Mouse (Mus musculus): ENCODE data around the gene Trpm3. TPM values are rescaled to one million over a fixed set of nuclear protein-coding genes. Genes with fewer than 3 reads are reported as not detected.
A peak's percentile ranks its signal among the peaks of the same experiment; 100 is the strongest.

Trpm3 gene
- total RNA-seq, 1 experiment from 2014 or later, result not detected

GRCm38 (mm10) chr19:22448340-22449288, 309.8 kb downstream of the Trpm3 start:
- no peak for ATAC-seq (replicated peaks in 1 of 2; ENCODE audit: insufficient read depth in 1 of 2, low FRiP score in 2 of 2, low TSS enrichment in 1 of 2, low read depth in 1 of 2, poor library complexity in 2 of 2, severe bottlenecking in 2 of 2)

GRCm38 (mm10) chr19:22451290-22451689, 312.4 kb downstream of the Trpm3 start:
- no peak for ATAC-seq (replicated peaks in 1 of 2; ENCODE audit: insufficient read depth in 1 of 2, low FRiP score in 2 of 2, low TSS enrichment in 1 of 2, low read depth in 1 of 2, poor library complexity in 2 of 2, severe bottlenecking in 2 of 2)

GRCm38 (mm10) chr19:22456935-22457334, 318.1 kb downstream of the Trpm3 start:
- ATAC-seq (replicated peaks in 1 of 2; ENCODE audit: insufficient read depth in 1 of 2, low FRiP score in 2 of 2, low TSS enrichment in 1 of 2, low read depth in 1 of 2, poor library complexity in 2 of 2, severe bottlenecking in 2 of 2), result no peak

- no peak for ATAC-seq (replicated peaks in 1 of 2; ENCODE audit: insufficient read depth in 1 of 2, low FRiP score in 2 of 2, low TSS enrichment in 1 of 2, low read depth in 1 of 2, poor library complexity in 2 of 2, severe bottlenecking in 2 of 2)
Observed at GRCm38 (mm10) chr19:22462043-22462442, 323.2 kb downstream of the Trpm3 start.

GRCm38 (mm10) chr19:22463506-22463905, 324.7 kb downstream of the Trpm3 start:
- no peak for ATAC-seq (replicated peaks in 1 of 2; ENCODE audit: insufficient read depth in 1 of 2, low FRiP score in 2 of 2, low TSS enrichment in 1 of 2, low read depth in 1 of 2, poor library complexity in 2 of 2, severe bottlenecking in 2 of 2)

- no peak for ATAC-seq (replicated peaks in 1 of 2; ENCODE audit: insufficient read depth in 1 of 2, low FRiP score in 2 of 2, low TSS enrichment in 1 of 2, low read depth in 1 of 2, poor library complexity in 2 of 2, severe bottlenecking in 2 of 2)
Observed at GRCm38 (mm10) chr19:22469608-22470007, 330.8 kb downstream of the Trpm3 start.

- ATAC-seq (replicated peaks in 1 of 2; ENCODE audit: insufficient read depth in 1 of 2, low FRiP score in 2 of 2, low TSS enrichment in 1 of 2, low read depth in 1 of 2, poor library complexity in 2 of 2, severe bottlenecking in 2 of 2), result no peak
Observed at GRCm38 (mm10) chr19:22473030-22473712, 334.3 kb downstream of the Trpm3 start.

- no peak for ATAC-seq (replicated peaks in 1 of 2; ENCODE audit: insufficient read depth in 1 of 2, low FRiP score in 2 of 2, low TSS enrichment in 1 of 2, low read depth in 1 of 2, poor library complexity in 2 of 2, severe bottlenecking in 2 of 2)
Observed at GRCm38 (mm10) chr19:22478295-22478989, 339.6 kb downstream of the Trpm3 start.

- ATAC-seq (replicated peaks in 1 of 2; ENCODE audit: insufficient read depth in 1 of 2, low FRiP score in 2 of 2, low TSS enrichment in 1 of 2, low read depth in 1 of 2, poor library complexity in 2 of 2, severe bottlenecking in 2 of 2), result no peak
Observed at GRCm38 (mm10) chr19:22503469-22503868, 364.6 kb downstream of the Trpm3 start.

GRCm38 (mm10) chr19:22518508-22518907, 379.7 kb downstream of the Trpm3 start:
- no peak for ATAC-seq (replicated peaks in 1 of 2; ENCODE audit: insufficient read depth in 1 of 2, low FRiP score in 2 of 2, low TSS enrichment in 1 of 2, low read depth in 1 of 2, poor library complexity in 2 of 2, severe bottlenecking in 2 of 2)

GRCm38 (mm10) chr19:22527944-22528343, 389.1 kb downstream of the Trpm3 start:
- no peak for ATAC-seq (replicated peaks in 1 of 2; ENCODE audit: insufficient read depth in 1 of 2, low FRiP score in 2 of 2, low TSS enrichment in 1 of 2, low read depth in 1 of 2, poor library complexity in 2 of 2, severe bottlenecking in 2 of 2)

GRCm38 (mm10) chr19:22542990-22543709, 404.3 kb downstream of the Trpm3 start:
- no peak for ATAC-seq (replicated peaks in 1 of 2; ENCODE audit: insufficient read depth in 1 of 2, low FRiP score in 2 of 2, low TSS enrichment in 1 of 2, low read depth in 1 of 2, poor library complexity in 2 of 2, severe bottlenecking in 2 of 2)

GRCm38 (mm10) chr19:22552179-22552578, 413.3 kb downstream of the Trpm3 start:
- peak; percentile 68 to 81; a peak in 3 of 4 replicates for ATAC-seq (replicated peaks in 1 of 2; ENCODE audit: insufficient read depth in 1 of 2, low FRiP score in 2 of 2, low TSS enrichment in 1 of 2, low read depth in 1 of 2, poor library complexity in 2 of 2, severe bottlenecking in 2 of 2)

- no peak for ATAC-seq (replicated peaks in 1 of 2; ENCODE audit: insufficient read depth in 1 of 2, low FRiP score in 2 of 2, low TSS enrichment in 1 of 2, low read depth in 1 of 2, poor library complexity in 2 of 2, severe bottlenecking in 2 of 2)
Observed at GRCm38 (mm10) chr19:22554421-22554941, 415.6 kb downstream of the Trpm3 start.

- ATAC-seq (replicated peaks in 1 of 2; ENCODE audit: insufficient read depth in 1 of 2, low FRiP score in 2 of 2, low TSS enrichment in 1 of 2, low read depth in 1 of 2, poor library complexity in 2 of 2, severe bottlenecking in 2 of 2), result no peak
Observed at GRCm38 (mm10) chr19:22572396-22572795, 433.6 kb downstream of the Trpm3 start.

GRCm38 (mm10) chr19:22572849-22573248, 434.0 kb downstream of the Trpm3 start:
- ATAC-seq (replicated peaks in 1 of 2; ENCODE audit: insufficient read depth in 1 of 2, low FRiP score in 2 of 2, low TSS enrichment in 1 of 2, low read depth in 1 of 2, poor library complexity in 2 of 2, severe bottlenecking in 2 of 2), result no peak

GRCm38 (mm10) chr19:22582120-22582745, 443.4 kb downstream of the Trpm3 start:
- ATAC-seq (replicated peaks in 1 of 2; ENCODE audit: insufficient read depth in 1 of 2, low FRiP score in 2 of 2, low TSS enrichment in 1 of 2, low read depth in 1 of 2, poor library complexity in 2 of 2, severe bottlenecking in 2 of 2), result peak; percentile 56 to 67; a peak in 3 of 4 replicates
